Mouse (Mus musculus): ENCODE measurements around the gene Rps6ka1. TPM values are rescaled to one million over a fixed set of nuclear protein-coding genes. Genes with fewer than 3 reads are reported as not detected.
A peak's percentile ranks its signal among the peaks of the same experiment; 100 is the strongest.
"Not testable (repeated sequence)": the region's sequence is repeated elsewhere in the genome, so short reads cannot be mapped to it uniquely, and the experiment has no call there.

Rps6ka1 gene
- total RNA-seq, 2 experiments from 2014 or later = 8.6 to 11.9 TPM

DNA sequence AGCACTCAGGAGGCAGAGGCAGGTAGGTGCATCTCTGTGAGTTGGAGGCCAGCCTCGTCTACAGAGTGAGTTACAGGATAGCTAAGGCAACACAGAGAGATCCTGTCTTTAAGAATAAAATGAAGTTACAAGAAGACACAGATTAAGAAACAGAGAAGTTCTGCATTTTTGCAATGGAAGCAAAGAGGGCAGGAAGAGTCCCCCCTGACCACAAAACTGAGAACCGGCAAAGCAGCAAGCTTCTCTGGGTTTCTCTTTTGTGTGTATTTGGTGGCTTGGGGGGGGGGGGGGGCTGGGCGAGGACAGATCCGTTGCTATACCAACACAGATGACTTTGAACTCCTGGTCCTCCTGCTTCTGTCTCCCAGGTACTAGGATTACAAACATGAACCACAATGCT, 19.5 kb upstream of the Rps6ka1 start:
- no peak for TF ChIP-seq CTCF (conservative IDR thresholded peaks at IDR 0.05)
- Histone ChIP-seq H3K4me3 (no peak overlapping the region), H3K27ac (peak overlapping the region; percentile 55; the same call in 1 of the 2 replicates)
- DNase-seq (ENCODE audit: low spot score in 2 of 2) = no peak

DNA sequence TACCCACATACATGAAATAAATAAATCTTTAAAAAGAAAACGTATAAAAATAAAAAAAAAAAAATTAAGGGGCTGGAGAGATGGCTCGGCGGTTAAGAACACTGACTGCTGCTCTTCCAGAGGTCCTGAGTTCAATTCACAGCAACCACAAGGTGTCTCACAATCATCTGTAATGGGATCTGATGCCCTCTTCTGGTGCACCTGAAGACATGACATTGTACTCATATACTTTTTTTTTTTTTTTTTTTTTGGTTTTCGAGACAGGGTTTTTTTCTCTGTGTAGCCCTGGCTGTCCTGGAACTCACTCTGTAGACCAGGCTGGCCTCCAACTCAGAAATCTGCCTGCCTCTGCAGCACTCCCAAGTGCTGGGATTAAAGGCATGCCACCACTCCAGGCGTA, 18.7 kb upstream of the Rps6ka1 start:
- peak overlapping the region; percentile 11; the same call in 1 of the 2 replicates for H3K27ac ChIP-seq
- DNase-seq (ENCODE audit: low spot score in 2 of 2); H3K4me3 ChIP-seq: not testable (repeated sequence)
- TF ChIP-seq CTCF (conservative IDR thresholded peaks at IDR 0.05) = peak; percentile 39

DNA sequence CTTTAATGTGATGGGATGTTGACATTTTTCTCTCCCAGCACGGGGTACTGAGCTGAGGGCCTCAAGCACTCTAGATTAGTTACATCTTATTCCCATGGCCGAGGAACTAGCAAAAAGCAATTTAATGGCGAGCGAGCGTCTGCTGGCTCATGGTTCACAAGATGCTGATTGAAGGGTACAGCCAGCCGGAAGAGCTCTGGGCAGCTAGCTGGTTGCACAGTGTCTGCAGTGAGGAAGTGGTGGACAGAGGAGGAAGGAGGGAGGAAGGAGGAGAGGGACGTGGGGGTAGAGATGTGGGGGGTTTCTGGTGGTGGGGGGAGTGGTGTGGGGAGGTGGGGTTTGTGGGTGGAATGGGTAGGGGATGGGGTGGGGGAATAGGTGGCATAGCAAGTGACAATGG, 17.6 kb upstream of the Rps6ka1 start:
- DNase-seq (ENCODE audit: low spot score in 2 of 2) = no peak
- no peak for TF ChIP-seq CTCF (conservative IDR thresholded peaks at IDR 0.05)
- Histone ChIP-seq H3K27ac (no peak overlapping the region; the same call in 1 of the 2 replicates), H3K4me3 (no peak overlapping the region)

DNA sequence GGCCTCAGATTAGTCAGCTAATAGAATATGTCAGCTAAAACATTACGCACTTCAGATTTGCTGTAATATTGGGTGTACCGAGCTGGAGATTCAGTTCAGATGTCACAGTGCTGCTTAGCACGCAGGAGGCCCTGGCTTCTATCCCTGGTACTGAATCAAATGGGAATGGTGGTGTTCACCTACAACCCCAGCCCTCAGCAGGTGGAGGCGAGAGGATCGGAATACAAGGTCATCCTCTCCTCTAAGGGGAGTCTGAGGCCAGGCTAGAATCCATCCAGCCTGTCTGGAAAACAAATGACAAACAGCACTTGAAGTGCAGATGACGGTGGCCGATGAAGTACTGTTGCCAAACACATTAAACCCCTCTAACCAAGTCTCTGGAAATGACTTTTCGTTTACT, 16.7 kb upstream of the Rps6ka1 start:
- no peak for TF ChIP-seq CTCF (conservative IDR thresholded peaks at IDR 0.05)
- H3K4me3 ChIP-seq = no peak overlapping the region
- no peak overlapping the region for H3K27ac ChIP-seq
- DNase-seq (ENCODE audit: low spot score in 2 of 2) = no peak

DNA sequence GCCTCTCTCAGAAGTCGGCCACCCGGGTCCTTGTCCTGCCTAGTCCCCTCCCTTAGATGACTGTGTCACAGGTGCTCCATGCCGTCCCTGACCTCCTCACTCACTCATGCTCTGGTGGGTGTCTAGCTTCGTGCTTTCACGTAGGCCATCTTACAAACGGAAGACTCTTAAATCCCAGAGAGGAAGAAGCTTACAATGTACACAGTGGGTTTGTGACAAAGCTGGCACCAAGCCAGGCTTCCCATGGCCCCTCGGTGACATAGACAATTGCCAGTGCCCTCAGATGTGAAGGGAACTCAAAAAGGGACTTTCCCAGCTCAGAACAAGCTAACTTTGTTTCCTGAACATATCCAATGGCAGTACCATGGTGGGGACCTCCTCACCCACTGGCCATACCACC, 15.8 kb upstream of the Rps6ka1 start:
- no peak for TF ChIP-seq CTCF (conservative IDR thresholded peaks at IDR 0.05)
- no peak for DNase-seq (ENCODE audit: low spot score in 2 of 2)
- H3K27ac ChIP-seq = no peak overlapping the region

DNA sequence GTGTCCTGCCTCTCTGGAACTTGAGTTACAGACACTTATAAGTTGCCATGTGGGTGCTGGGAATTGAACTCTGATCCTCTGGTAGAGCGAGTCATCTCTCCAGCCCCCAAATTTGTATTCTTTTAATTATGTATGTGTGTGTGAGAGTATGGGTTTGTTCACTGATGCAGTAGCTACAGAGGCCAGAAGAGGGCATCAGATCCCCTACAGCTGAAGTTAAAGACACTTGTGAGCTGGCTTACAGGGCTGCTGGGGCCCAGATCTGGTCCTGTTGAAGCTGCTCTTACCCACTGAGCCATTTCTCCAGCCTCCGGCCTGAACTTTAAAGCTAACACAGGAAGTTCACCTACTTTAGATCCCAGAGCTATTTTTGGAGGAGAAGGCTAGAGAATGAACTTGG, 14.9 kb upstream of the Rps6ka1 start:
- no peak overlapping the region for H3K27ac ChIP-seq
- peak; percentile 38 for TF ChIP-seq CTCF (conservative IDR thresholded peaks at IDR 0.05)

More for the DNA sequence above, 15.8 kb upstream of the Rps6ka1 start:
- H3K4me3 ChIP-seq = no peak overlapping the region

DNA sequence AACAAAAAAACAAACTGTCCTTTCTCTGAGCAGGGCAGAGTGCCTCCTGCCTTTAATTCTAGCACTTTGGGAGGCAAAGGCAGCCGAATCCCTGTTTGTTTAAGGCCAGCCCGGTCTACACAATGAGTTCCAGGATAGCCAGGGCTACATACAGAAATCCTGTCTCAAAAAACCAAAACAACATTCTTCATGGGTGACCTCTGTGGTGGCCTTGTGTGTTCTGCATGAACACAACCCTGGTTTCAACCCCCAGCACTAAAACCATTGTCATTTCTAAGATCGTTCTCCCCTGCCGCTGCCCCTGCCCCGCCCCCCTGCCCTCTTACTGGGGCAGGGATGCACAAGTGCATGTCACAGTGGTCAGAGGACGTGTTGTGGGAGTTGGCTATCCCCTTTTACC, 13.3 kb upstream of the Rps6ka1 start:
- TF ChIP-seq CTCF (conservative IDR thresholded peaks at IDR 0.05) = no peak
- H3K27ac ChIP-seq = no peak overlapping the region
- no peak for DNase-seq (ENCODE audit: low spot score in 2 of 2)
- H3K4me3 ChIP-seq = no peak overlapping the region

More for the DNA sequence above, 14.9 kb upstream of the Rps6ka1 start:
- no peak for DNase-seq (ENCODE audit: low spot score in 2 of 2)
- no peak overlapping the region for H3K4me3 ChIP-seq

DNA sequence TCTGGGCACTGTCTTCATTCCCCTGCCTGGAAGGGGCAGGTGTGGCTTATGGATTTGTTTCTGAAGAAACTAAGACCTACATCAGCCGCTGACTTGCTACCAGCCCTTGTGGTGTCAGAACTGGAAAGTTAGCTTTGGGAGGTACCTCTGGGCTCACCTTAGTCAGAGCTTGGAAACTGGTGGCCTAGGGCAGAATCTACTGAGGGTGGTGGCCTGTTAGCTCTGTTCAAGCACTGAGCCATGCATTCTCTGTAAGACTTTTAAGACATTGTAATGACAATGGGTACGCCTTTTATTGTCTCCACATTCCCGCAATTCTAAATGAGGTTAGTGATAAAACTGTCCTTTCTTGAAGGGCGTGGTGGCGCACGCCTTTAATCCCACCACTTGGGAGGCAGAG, 12.8 kb upstream of the Rps6ka1 start:
- no peak for DNase-seq (ENCODE audit: low spot score in 2 of 2)
- H3K4me3 ChIP-seq = no peak overlapping the region
- TF ChIP-seq CTCF (conservative IDR thresholded peaks at IDR 0.05) = no peak
- H3K27ac ChIP-seq = no peak overlapping the region

DNA sequence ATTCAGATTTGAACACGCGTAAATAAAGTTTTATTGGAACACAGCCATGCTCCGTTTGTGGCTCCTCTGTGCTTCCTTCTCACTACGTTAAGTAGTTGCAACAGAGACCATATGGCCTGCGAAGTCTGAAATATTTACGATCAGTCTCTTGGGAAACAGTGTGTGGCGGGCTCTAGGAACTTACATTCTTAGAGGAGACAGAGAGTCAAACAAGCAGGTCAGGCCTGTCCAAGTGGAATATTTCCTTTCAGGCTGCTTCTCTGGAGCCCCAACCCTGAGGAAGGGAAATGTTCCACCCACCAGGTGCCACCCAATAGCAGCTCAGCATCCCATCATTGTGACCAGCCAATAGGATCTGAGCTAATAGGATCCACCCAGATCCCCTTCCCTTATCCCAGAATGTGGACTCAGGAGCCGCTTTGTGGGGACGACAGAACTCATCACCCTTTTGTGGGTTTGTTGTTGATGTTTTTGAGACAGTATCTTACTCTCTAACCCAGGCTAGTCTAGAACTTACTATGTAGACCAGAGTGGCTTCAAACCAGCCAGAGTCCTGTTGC, 11.7 kb upstream of the Rps6ka1 start:
- TF ChIP-seq CTCF (conservative IDR thresholded peaks at IDR 0.05) = no peak
- DNase-seq (ENCODE audit: low spot score in 2 of 2) = no peak
- no peak overlapping the region for H3K27ac ChIP-seq
- no peak overlapping the region for H3K4me3 ChIP-seq

DNA sequence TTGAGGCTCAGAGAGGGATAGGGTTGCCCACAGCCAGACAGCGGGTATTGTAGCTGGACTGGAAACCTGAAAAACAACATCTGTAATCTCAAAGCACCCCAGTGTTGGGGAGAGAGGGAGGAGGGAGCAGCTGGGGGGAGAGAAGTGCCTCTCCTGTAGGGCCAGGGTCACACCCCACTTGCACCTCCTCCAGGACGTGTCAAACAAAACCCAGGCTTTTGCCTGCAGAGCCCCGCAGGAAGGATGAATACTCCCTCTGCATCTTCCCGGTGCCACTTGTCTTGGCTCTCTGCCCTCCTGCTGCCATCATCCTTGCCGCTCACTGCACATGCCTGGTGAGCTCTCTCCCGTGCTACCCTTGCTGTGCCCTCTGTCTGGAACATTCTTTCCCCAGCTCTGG, 10.6 kb upstream of the Rps6ka1 start:
- TF ChIP-seq CTCF (conservative IDR thresholded peaks at IDR 0.05) = no peak
- Histone ChIP-seq H3K27ac (no peak overlapping the region), H3K4me3 (no peak overlapping the region)
- DNase-seq (ENCODE audit: low spot score in 2 of 2) = no peak

DNA sequence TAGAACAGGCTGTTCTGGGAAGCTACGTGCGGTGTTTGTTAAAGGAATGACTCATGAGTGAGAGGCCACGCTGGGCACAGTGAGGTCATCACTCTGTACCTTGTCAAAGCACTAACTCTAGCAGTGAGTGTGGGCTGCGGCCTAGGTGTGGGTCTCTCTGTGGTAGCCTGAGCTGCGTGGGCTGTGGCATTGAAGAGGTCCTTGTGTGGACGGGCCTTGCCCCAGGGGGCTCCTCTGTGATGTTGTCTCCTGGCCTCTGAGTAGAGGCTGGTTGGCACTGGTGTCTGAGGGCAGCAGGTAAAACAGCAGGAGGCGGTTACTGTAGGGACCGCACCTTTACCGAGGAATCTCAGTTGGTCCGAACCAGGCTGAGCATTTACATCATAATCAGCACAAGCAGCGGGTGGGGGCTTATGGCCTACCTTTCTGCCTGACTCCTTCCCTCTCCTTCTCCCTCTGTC, 9.9 kb upstream of the Rps6ka1 start:
- DNase-seq (ENCODE audit: low spot score in 2 of 2) = no peak
- Histone ChIP-seq H3K27ac (no peak overlapping the region), H3K4me3 (no peak overlapping the region)
- TF ChIP-seq CTCF (conservative IDR thresholded peaks at IDR 0.05) = no peak

DNA sequence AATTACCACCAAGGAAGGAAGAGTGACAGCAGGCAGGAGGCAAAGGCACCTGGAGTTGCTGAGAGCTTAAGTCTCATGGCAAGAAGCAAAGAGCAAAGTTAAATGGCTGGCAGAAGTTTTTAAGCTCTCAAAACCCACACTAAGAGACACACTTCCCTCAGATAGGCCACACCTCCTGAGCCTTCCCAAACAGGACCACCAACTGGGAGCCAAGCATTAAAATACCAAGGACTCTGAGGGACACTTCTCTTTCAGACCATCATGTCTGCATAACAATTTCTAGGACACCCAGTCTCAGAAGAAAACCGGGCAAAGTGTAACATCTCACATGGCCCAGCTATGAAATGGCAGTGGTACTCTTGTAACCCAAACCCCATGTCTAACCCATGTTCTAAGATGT, 9.4 kb upstream of the Rps6ka1 start:
- DNase-seq (ENCODE audit: low spot score in 2 of 2) = no peak
- TF ChIP-seq CTCF (conservative IDR thresholded peaks at IDR 0.05) = no peak
- Histone ChIP-seq H3K27ac (no peak overlapping the region), H3K4me3 (no peak overlapping the region)

DNA sequence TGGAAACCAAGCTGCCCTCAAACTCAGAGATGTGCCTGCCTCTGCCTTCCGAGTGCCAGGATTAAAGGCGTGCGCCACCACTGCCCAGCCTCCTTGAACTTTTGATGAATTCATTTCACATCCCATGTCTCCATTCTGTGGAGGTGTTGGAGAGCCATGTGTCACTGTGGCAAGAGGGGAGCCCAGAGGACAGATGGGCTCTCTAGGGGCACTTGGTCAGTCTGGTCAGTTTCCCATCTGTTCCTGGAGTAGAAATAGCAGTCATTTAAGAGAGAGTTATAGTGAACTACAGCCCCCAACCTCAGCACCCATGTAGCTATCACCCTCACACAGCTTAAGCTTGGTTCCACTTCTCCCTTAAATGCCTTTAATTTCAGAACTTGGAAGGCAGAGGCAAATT, 8.4 kb upstream of the Rps6ka1 start:
- H3K27ac ChIP-seq = no peak overlapping the region
- no peak for DNase-seq (ENCODE audit: low spot score in 2 of 2)
- no peak overlapping the region for H3K4me3 ChIP-seq
- TF ChIP-seq CTCF (conservative IDR thresholded peaks at IDR 0.05) = no peak

DNA sequence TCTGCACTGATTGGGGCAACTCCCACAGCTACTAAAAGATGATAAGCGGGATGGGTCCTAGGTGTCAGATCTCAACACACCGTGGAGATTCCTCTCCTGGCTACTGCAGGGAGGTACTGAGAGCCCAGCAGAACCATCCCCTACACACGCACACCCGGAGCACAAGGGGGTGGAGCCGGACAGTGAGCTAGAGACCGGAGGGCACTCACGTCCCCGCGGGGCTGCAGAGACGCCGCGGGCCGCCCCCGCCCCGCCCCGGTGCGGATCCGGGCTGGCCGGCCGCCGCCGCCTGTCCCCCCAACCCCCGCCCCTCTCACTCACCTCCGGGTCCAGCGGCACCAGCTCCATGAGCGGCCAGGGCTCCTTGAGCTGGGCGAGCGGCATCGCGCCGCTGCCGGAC, 348 bp downstream of the Rps6ka1 start:
- Histone ChIP-seq H3K4me3 (peak overlapping the region; percentile 79), H3K27ac (peak overlapping the region; percentile 79)
- DNase-seq (ENCODE audit: low spot score in 2 of 2) = no peak
- TF ChIP-seq CTCF (conservative IDR thresholded peaks at IDR 0.05) = no peak
